In genomic region chr5:118445252-118445987, GRCm38 (mm10) we compare ENCODE assay signal across 25 mouse cellular contexts.
DNase-seq lines count a peak whose midpoint lies in the region; ATAC-seq and TF ChIP-seq lines count a peak whose summit lies in the region.
"Had no signal": no experiment of that assay in that cellular context is flagged by ENCODE, and none has a peak within 500 bp of the region (broad histone marks: within the 10 kb centered on the region; RNA-seq: fewer than 3 reads in every experiment).

No protein-coding gene starts in this region.

- peaks cover 39% of the 10 kb centered on the region for H3K27me3 ChIP-seq in forebrain, embryonic 10.5 days (ENCODE audit: poor library complexity, severe bottlenecking)
- no peaks in the 10 kb centered on the region for H3K27me3 ChIP-seq in forebrain, embryonic 13.5 days
- H3K27me3 ChIP-seq in E14TG2a.4 (ENCODE audit: insufficient read depth, low read length), result no peaks in the 10 kb centered on the region
- peaks cover 23% of the 10 kb centered on the region for H3K27me3 ChIP-seq in limb, embryonic 10.5 days (ENCODE audit: low read depth, poor library complexity, severe bottlenecking)
- H3K27me3 ChIP-seq in kidney, embryonic 16.5 days (ENCODE audit: insufficient read depth, low read length), result no peaks in the 10 kb centered on the region
- H3K27me3 ChIP-seq: forebrain, embryonic 15.5 days; intestine, embryonic 15.5 days; Patski had no signal

- no peak overlapping the region for H3K4me3 ChIP-seq in forebrain, embryonic 10.5 days
- H3K4me3 ChIP-seq in forebrain, embryonic 13.5 days, result no peak overlapping the region
- peak overlapping the region; percentile 51 for H3K4me3 ChIP-seq in E14TG2a.4 (replicated peaks; ENCODE audit: low read length)
- peak overlapping the region; percentile 4 to 9; a peak in 2 of 4 replicates for H3K4me3 ChIP-seq in ES-E14 (ENCODE audit: insufficient read depth in 1 of 2, low read depth in 1 of 2, low read length in 2 of 2, poor library complexity in 1 of 2, severe bottlenecking in 1 of 2)
- H3K4me3 ChIP-seq in limb, embryonic 10.5 days, result no peak overlapping the region
- no peak overlapping the region for H3K4me3 ChIP-seq in kidney, embryonic 16.5 days (ENCODE audit: low read length)
- H3K4me3 ChIP-seq: forebrain, embryonic 15.5 days; heart, embryonic 10.5 days; hindbrain, embryonic 10.5 days; hindbrain, embryonic 13.5 days; intestine, embryonic 15.5 days had no signal

- no peak overlapping the region for H3K4me2 ChIP-seq in forebrain, embryonic 13.5 days
- no peak overlapping the region for H3K4me2 ChIP-seq in kidney, embryonic 16.5 days (replicated peaks; ENCODE audit: low read depth, low read length)
- H3K4me2 ChIP-seq: forebrain, embryonic 15.5 days; hindbrain, embryonic 13.5 days; intestine, embryonic 15.5 days had no signal

- no peak for ATAC-seq in forebrain, embryonic 13.5 days
- no peak for ATAC-seq in kidney, embryonic 16.5 days (ENCODE audit: low FRiP score, low TSS enrichment)
- ATAC-seq: activated CD4-positive, CD25-positive, alpha-beta regulatory T cell, adult 4 months; forebrain, embryonic 15.5 days; hindbrain, embryonic 16.5 days; intestine, embryonic 15.5 days; Patski had no signal

- peaks cover 3% of the 10 kb centered on the region; the same call in 1 of the 2 replicates for H3K9me3 ChIP-seq in forebrain, embryonic 10.5 days
- H3K9me3 ChIP-seq in forebrain, embryonic 13.5 days (replicated peaks), result no peaks in the 10 kb centered on the region
- H3K9me3 ChIP-seq in E14TG2a.4 (ENCODE audit: low read length) (peaks cover 21% of the 10 kb centered on the region), ES-E14 (ENCODE audit: control insufficient read depth, insufficient read depth, low read depth, low read length) (no peaks in the 10 kb centered on the region)
- H3K9me3 ChIP-seq in limb, embryonic 10.5 days (replicated peaks), result no peaks in the 10 kb centered on the region
- H3K9me3 ChIP-seq in kidney, embryonic 16.5 days (ENCODE audit: low read length), result no peaks in the 10 kb centered on the region
- H3K9me3 ChIP-seq: forebrain, embryonic 15.5 days; G1E; heart, embryonic 10.5 days; hindbrain, embryonic 10.5 days; hindbrain, embryonic 13.5 days; intestine, embryonic 15.5 days had no signal

- H3K27ac ChIP-seq in forebrain, embryonic 10.5 days, result peak overlapping the region; percentile 40; the same call in 1 of the 2 replicates
- H3K27ac ChIP-seq in forebrain, embryonic 13.5 days, result no peak overlapping the region
- H3K27ac ChIP-seq in ES-E14 (ENCODE audit: insufficient read depth, low read depth, low read length, poor library complexity, severe bottlenecking), result peak overlapping the region; percentile 99
- peak overlapping the region; percentile 42 for H3K27ac ChIP-seq in limb, embryonic 10.5 days
- H3K27ac ChIP-seq in kidney, embryonic 16.5 days (ENCODE audit: low read length), result no peak overlapping the region
- H3K27ac ChIP-seq: forebrain, embryonic 15.5 days; heart, embryonic 10.5 days; hindbrain, embryonic 10.5 days; hindbrain, embryonic 13.5 days; intestine, embryonic 15.5 days had no signal

- 8% methylated on average over 10 of the region's 10 CpGs for WGBS in forebrain, embryonic 10.5 days
- 8% methylated on average over 10 of the region's 10 CpGs for WGBS in forebrain, embryonic 13.5 days
- 37% methylated on average over 10 of the region's 10 CpGs for WGBS in limb, embryonic 10.5 days
- 51% methylated on average over 10 of the region's 10 CpGs for WGBS in kidney, embryonic 16.5 days

- no peaks in the 10 kb centered on the region for H3K36me3 ChIP-seq in forebrain, embryonic 10.5 days (replicated peaks)
- H3K36me3 ChIP-seq in forebrain, embryonic 13.5 days (ENCODE audit: poor library complexity, severe bottlenecking), result no peaks in the 10 kb centered on the region
- peaks cover 21% of the 10 kb centered on the region for H3K36me3 ChIP-seq in E14TG2a.4 (ENCODE audit: insufficient read depth, low read length)
- peaks cover under 1% of the 10 kb centered on the region; the same call in 1 of the 2 replicates for H3K36me3 ChIP-seq in ES-E14 (ENCODE audit: control insufficient read depth, insufficient read depth, low read length, poor library complexity, severe bottlenecking)
- no peaks in the 10 kb centered on the region for H3K36me3 ChIP-seq in limb, embryonic 10.5 days
- H3K36me3 ChIP-seq in kidney, embryonic 16.5 days (ENCODE audit: insufficient read depth, low read length), result no peaks in the 10 kb centered on the region
- H3K36me3 ChIP-seq: forebrain, embryonic 15.5 days; G1E; heart, embryonic 10.5 days; hindbrain, embryonic 10.5 days; hindbrain, embryonic 13.5 days; intestine, embryonic 15.5 days had no signal

- peaks cover 19% of the 10 kb centered on the region for H3K4me1 ChIP-seq in forebrain, embryonic 10.5 days
- no peaks in the 10 kb centered on the region for H3K4me1 ChIP-seq in forebrain, embryonic 13.5 days
- H3K4me1 ChIP-seq in E14TG2a.4 (replicated peaks; ENCODE audit: low read depth, low read length), result peaks cover 94% of the 10 kb centered on the region
- peaks cover 15 to 25% of the 10 kb centered on the region in 2 experiments for H3K4me1 ChIP-seq in ES-E14 (ENCODE audit: control insufficient read depth in 2 of 2, insufficient read depth in 2 of 2, low read length in 2 of 2, poor library complexity in 1 of 2)
- H3K4me1 ChIP-seq in limb, embryonic 10.5 days, result peaks cover 12% of the 10 kb centered on the region
- H3K4me1 ChIP-seq in kidney, embryonic 16.5 days (ENCODE audit: insufficient read depth, low read length), result no peaks in the 10 kb centered on the region
- H3K4me1 ChIP-seq: forebrain, embryonic 15.5 days had no signal

- TF ChIP-seq CTCF in E14TG2a.4 (conservative IDR thresholded peaks at IDR 0.05; ENCODE audit: low read length), result no peak

- in situ Hi-C loops in ES-E14 (cut with MboI; ENCODE audit: low sequenced_read_pairs in 2 of 2, unreplicated experiment in 2 of 2), result no loop called here

- DNase-seq in forebrain, embryonic 10.5 days (ENCODE audit: extremely low spot score, low spot score), result no peak
- no peak for DNase-seq in ES-E14 (ENCODE audit: low read depth, low spot score)
- no peak for DNase-seq in limb, embryonic 10.5 days (ENCODE audit: low spot score)
- no peak for DNase-seq in cerebellum, adult 11 months
- no peak for DNase-seq in embryo, embryonic 11 days
- DNase-seq: adrenal gland, postnatal 10 days; adrenal gland, postnatal 36 days; cerebellum, adult 2 months; cerebellum, adult 9-11 months; cerebellum, postnatal 36 days; gastrocnemius, postnatal 25 days; heart, adult 18-20 months; kidney, adult 11 months had no signal

- H3K9ac ChIP-seq in forebrain, embryonic 13.5 days, result no peak overlapping the region
- peak overlapping the region; percentile 56 for H3K9ac ChIP-seq in ES-E14 (ENCODE audit: insufficient read depth, low read depth, low read length, poor library complexity, severe bottlenecking)
- no peak overlapping the region for H3K9ac ChIP-seq in kidney, embryonic 16.5 days (replicated peaks; ENCODE audit: low read length)
- H3K9ac ChIP-seq: forebrain, embryonic 15.5 days; hindbrain, embryonic 13.5 days; intestine, embryonic 15.5 days had no signal

TF ChIP-seq in ES-E14, 5 proteins besides CTCF, POLR2A, EP300 and RAD21:
- no peak for TF ChIP-seq CHD2 (IDR thresholded peaks at IDR 0.05; ENCODE audit: low read depth, low read length)
- TF ChIP-seq HCFC1 (IDR thresholded peaks at IDR 0.05; ENCODE audit: borderline replicate concordance, insufficient read depth, low read length), result no peak
- no peak for TF ChIP-seq ZNF384 (IDR thresholded peaks at IDR 0.05; ENCODE audit: low read depth, low read length)
- no peak for TF ChIP-seq MAFK (IDR thresholded peaks at IDR 0.05; ENCODE audit: insufficient read depth, low read depth, low read length)
- TF ChIP-seq ZC3H11A (IDR thresholded peaks at IDR 0.05; ENCODE audit: borderline replicate concordance, low read depth, low read length), result no peak

Comparison
In these comparisons a context has a peak if more than half of its experiments do, and no peak if none do; other contexts are left out.
1. H3K27ac ChIP-seq: peak in forebrain, embryonic 10.5 days (single experiment), ES-E14 (single experiment) and limb, embryonic 10.5 days (single experiment); none in forebrain, embryonic 13.5 days (single experiment) and kidney, embryonic 16.5 days (single experiment).
2. H3K4me3 ChIP-seq: peak in E14TG2a.4 (single experiment) and ES-E14 (2 of 2); none in forebrain, embryonic 10.5 days (single experiment), forebrain, embryonic 13.5 days (single experiment), limb, embryonic 10.5 days (single experiment) and kidney, embryonic 16.5 days (single experiment).